Mouse (Mus musculus): ENCODE data around the gene Gm20388.

Gene Gm20388

DNA sequence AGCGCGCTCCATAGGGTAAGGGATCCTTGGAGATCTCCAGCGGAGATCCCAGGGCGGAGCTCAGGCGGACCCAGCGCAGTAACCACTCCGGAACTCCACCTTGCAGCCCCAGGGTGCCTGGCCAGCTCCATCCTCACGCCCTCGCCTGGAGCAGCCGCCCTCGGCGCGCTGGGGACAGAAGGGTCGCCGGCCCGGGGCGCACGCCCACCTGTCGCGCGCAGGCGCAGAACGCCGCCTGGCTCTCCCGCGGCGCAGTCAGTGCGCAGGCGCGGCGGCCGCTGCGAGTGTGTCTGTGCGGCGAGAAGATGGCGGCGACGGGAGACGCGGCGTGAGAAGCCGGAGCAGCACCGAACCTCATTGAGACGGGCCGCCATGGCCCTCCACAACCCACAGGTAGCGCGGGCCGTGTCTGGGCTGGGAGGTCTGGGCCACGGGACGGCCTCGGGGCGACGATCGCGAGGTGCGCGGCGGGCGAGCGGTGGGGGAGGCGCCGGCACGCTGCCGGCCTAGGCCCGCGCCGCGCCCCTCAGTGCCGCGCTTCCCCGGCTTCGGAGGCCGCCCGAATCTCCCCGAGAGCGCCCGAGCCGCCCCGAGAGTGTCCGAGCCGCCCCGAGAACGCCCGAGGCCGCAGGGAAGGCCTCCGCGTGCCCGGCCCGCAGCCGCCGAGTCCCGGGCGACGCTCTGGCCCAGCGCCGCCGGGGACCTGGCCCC is at the start of gene Gm20388:
TSS of gene Gm20388 (plus strand) at position 295 of the 711 bp plus-strand sequence.
- DNase-seq: peak; percentile 92

DNA sequence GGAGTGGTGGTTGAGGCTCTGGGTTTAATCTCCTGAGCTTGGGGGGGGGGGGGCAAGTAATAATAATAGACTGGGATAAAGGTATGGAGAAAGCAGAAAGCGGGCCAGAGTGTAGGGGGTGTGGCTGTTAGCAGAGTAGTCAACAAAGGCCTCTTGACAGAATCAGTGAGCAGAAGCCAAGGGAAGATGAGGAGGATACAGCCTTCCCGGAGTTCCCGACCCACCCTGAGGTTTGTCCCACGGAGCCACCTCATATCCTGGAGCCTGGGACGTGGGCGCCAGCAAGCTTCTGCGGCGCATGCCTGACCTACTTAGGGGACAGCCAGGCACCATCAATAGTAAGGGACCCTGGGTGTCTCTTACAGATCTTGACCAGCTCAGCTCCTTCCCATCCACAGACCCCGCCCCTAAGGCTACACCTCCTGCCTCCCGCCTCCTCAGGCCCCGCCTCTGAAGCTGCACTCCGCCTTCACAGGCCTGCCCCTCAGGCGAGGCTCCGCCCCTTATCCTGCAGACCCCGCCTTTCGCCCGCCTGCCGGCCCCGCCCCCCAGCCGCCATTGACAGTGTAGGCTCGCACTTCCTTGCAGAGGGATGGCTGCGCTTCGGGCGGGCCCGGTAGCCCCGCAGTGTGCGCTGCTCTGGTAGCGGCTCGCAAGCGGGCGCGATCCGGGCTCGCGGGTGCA is 48.8 kb upstream of the Gm20388 start, which contains the start of gene Klhl36:
TSS of gene Klhl36 (plus strand) at position 561 of the 684 bp plus-strand sequence.
- peak; percentile 97 for DNase-seq

DNA sequence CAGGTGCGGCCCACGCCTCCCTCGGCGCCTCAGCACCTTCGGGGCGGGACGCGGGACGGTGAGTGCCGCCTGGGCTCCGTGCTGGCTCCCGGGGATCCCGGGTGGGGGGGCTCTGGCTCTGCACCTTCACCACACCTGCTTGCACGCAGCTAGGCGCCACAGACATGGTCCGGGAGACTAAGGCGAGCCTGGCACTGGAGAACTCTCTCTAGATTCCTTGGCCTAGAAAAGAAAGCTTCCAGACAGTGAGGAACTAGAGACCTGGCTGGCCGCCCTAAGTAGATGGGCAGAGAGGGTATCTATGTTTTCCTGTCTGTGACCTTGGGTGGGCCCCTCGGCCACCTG is 48.3 kb upstream of the Gm20388 start:
- DNase-seq: no peak

DNA sequence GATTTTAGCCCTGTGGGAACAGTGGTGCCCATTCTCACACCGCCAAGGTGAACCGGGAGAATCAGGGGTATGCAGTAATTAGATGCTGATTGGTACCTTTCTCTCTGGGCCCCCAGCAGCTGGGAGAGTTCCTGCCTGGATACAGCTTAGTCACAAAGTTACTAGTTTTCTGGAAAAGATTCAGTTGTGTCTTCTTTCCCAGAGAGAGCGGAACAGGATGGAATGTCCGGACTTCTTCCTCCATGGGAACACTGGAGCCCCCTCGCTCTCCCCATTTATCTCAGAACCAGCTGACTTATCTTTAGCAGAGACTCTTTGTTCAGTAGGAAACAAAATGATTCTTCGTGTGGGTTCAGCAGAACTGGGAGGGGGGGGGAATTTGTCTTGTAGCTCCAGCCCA is 47.9 kb upstream of the Gm20388 start:
- DNase-seq: no peak

DNA sequence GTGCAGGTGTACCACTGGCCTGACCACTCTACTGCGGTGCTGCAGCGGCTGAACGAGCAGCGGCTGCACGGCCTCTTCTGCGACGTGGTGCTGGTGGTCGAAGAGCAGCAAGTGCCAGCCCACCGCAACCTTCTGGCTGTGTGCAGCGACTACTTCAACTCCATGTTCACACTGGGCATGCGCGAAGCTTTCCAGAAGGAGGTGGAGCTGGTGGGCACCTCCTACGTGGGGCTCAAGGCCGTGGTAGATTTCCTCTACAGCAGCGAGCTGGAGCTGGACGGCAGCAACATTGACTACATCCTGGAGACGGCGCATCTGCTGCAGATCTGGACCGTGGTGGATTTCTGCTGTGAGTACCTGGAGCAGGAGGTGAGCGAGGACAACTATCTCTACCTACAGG is 41.0 kb upstream of the Gm20388 start:
- no peak for DNase-seq

DNA sequence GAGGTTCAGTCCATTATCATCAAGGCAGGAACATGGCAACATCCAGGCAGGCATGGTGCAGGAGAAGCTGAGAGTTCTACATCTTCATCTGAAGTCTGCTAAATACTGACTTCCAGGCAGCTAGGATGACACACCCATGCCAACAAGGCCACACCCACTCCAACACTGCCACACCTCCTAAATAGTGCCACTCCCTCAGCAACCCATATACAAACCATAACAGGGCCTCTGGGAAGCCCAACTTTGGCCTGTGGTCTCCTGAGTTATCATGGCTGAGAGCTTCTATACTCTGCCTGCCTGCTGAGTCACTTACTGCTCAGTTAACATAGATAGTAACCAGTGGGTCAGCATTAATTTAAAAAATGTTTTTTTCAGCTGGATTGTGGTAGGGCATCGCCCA is 37.5 kb upstream of the Gm20388 start:
- no peak for DNase-seq

DNA sequence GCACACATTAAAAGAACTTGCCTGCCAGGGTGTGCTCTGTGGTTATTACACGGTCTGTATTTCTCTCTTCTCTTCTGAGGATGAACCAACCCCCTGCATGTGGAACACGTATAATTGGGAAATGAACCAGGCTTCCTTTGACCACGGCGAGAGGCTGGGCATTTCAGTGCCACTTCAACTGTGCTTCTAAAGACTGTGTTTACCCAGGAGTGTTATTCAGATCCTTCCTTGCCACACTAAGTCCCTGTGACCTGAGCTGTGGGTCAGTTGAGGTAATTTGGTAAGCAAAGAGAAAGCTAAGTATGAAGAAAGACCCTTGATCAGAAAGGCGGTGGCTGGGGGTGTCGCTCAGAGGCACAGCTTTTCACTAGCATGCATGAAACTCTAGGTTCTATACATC is 29.3 kb upstream of the Gm20388 start:
- no peak for DNase-seq

DNA sequence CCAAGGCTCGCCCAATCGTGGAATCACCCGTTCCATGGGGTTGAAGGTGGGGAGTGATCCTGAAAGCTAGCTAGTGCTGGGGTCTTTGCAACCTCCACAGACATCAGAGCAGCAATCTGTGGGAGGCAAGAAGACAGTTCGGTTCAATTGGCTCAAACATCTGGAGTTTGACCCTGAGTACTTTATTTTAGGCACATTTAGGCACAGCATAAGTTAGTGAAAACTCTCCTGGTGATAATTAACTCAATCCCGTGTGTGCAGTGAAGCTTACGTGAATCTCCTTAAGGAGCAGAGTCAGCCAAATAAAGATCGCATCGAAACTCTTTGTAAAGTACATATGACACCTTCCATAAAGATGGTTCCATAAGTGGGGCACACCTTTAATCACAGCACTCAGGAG is 28.7 kb upstream of the Gm20388 start:
- no peak for DNase-seq

DNA sequence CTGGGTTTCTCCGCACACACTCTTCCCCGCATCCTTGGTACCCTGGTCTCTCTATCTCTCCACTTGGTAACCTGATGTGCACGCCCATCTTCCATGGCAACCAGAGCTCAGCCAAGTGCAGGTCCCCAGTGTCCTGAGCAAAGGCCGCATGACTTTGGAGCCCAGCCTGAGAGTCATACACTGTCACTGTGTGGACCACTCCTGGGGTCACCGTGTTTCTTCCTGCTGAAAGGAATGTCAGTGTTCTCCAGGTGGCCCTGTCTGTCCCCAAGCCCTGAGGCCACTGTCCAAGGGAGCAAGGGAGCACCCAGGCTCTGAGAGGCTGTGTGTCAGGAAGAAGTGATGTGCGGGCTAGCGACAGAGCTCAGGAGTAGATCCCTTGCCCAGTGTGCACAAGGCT is 27.4 kb upstream of the Gm20388 start:
- DNase-seq: no peak

DNA sequence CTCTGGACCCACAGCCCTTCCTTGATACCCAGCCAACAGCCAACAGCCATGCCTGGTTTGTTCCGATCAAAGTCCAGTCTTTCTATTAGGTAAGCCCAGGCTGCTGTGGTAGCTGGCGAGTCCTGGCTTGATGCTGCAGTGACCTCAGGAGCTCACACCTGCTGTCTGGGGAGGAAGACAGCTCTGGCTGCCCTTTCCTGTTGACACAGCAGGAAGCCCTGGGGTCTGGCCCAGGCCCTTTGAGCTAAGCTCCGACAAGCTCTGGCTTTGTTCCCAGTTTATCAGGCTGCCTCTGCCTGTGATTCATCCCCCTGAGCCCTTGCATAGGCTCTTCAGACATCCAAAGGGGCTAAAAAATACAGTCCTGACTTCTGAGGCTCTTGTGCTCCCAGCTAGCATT is 25.0 kb upstream of the Gm20388 start:
- DNase-seq: peak; percentile 34

DNA sequence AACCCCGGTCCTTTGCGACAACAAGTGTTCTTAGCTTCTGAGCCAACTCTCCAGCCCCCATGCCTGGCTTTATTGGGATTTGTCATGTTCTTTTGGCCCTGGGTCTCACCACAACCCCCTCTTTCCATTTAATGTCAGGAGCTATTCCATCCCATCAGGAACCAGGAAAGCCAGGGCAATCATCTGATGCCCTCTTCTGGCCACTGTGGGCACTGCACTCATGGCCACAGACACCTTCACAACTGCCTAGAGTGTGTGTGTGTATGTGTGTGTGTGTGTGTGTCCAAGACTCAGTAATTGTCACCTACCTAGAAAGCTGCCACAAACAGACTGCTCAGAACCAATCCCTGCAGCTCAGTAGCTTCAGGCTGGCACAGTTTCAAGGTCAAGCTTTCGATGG is 23.5 kb upstream of the Gm20388 start:
- no peak for DNase-seq

DNA sequence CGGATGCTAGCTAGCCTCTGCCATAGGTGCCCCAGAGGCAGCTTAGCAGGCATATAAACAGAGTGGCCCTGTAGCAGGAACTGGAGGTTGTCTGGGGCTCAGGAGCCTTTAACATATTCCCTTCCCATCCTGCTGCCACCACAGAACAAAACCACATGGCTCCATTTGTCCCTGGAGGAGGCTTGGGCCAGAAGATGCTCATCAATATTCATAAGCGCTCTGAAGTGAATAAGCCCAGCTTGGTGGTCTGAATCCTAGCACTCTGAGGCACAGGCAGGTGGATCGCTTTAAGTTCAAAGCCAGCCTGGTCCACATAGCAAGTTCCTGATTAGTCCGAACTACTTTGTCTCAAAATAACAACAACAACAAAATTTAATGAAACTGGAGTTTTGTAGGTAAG is 22.6 kb upstream of the Gm20388 start:
- DNase-seq: no peak

DNA sequence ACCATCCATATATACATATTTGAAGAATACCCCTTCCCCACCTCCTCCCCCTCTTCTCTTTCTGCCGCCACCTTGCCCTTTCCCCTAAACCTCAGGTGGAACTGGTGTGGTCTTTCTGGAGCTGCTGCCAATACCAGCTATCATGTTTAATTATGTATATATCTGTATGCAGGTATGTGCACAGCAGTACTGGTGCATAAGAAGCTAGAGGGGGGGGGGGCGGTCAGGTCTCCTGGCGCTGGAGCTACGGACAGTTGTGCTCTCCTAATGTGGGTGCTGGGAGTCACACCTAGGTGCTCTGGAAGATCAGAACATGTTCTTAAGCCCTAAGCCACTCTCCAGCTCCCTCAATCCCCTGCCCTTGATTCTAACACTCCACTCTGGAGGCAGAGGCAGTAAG is 13.6 kb upstream of the Gm20388 start:
- DNase-seq: no peak

DNA sequence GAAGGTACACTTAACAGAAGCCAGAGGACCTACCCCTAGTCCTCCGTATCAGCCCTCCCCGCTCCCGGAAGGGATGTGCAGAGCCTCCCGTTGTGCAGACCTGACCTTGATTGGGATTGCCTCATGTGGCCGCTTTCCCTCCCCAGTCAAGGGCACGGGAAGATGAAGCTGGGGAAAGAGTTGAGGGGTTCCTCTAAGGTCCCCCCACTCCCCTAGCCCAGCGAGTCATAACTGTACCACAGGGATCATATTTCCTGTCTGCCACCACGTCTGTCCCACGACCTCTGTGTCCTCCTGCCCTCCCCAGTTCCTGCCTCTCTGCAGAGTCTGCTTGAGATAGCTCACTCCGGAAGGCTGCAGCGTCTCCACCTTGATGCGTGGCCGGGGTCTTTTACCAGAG is 12.7 kb upstream of the Gm20388 start:
- no peak for DNase-seq

DNA sequence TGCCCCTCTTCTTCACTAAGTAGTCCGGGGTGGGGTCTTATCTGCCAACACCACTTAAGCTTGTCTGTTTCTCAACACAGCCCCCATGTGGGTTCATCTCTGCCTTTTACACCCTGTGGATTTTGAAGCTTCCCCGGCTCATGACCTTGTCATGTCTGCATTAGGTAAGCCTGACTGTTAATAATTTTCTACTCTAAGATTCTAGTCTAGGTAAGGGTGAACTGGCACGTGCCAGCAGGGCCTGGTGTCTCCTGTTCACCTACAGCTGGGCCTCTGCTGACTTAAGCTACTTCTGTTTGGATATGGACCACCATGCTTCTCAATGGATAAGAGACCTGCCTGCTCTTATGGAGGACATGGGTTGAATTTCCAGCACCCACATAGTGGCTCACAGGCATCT is 9.3 kb upstream of the Gm20388 start:
- no peak for DNase-seq

DNA sequence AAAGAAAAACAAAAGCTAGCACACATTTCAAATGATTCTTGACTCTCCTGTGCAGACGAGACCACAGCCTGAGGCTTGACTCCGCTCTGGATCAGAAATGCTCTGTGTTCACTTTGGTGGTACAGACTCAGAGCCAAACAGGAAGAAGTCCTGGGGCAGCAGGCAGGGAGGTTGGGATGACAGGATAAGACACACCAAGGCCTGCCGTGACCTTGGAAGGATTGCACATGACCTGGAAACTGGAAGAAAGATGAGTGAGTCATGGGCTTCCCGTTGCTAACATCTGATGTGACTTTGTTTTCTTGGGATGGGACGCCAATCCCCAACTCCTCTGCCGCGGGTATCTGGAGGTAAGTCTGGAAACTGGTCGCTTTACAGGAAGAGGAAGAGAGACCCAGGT is 8.7 kb upstream of the Gm20388 start:
- DNase-seq: no peak

DNA sequence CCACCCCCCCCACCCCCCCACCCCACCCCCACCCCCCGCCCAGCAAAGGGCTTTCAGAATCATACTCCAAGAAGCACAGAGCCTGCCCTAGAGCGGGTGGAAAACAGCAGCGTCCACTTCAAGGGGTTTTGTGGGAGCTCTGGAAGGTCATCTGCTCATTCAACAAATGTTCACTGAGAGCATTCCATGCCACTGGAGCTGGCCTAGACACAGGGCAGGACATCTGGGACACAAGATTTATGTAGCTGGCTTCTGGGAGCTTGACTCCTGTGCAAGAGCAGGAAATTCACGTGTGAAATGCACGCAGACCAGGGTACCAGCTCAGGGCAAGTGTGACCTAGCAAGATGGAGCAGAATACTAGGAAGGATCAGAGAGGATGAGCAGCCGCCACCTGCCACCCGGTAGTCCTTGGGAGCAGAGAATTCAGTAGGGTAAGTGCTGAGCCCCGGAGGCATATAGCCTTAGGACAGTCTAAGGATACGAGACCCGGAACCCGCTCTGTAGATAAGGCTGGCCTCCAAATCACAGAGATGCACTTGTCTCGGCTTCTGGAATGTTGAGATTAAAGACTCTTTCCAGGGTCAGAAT is 6.2 kb upstream of the Gm20388 start:
- no peak for DNase-seq

DNA sequence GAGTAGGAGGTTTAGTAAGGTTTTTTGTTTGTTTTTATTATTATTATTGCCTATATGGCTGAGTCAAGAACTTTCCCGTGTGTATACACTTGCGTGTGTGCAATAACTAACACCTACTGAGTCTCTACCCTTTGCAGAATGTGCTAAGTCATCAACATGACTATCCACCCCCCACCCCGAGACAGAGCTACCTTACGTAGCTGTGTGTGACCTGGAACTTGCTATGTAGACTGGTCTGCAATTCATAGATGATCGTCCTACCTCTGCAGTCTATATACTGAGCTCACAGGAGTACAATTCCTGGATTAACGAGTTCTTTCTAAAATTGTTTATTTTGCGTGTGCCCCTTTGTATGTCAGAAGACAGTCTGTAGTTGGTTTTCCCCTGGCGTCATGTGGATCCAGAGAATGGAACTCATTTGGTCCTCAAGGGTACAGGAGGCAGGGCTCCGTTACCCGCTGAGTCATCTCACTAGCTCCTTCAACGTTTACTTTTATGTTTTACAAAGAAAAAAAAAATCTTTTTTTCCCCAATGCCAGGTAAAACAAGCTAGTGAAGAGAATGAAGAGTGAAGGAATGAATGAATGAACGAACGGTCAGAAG is 596 bp upstream of the Gm20388 start, which contains the start of gene Usp10:
TSS of gene Usp10 (plus strand) at position 417 of the 603 bp plus-strand sequence.
- DNase-seq: no peak

DNA sequence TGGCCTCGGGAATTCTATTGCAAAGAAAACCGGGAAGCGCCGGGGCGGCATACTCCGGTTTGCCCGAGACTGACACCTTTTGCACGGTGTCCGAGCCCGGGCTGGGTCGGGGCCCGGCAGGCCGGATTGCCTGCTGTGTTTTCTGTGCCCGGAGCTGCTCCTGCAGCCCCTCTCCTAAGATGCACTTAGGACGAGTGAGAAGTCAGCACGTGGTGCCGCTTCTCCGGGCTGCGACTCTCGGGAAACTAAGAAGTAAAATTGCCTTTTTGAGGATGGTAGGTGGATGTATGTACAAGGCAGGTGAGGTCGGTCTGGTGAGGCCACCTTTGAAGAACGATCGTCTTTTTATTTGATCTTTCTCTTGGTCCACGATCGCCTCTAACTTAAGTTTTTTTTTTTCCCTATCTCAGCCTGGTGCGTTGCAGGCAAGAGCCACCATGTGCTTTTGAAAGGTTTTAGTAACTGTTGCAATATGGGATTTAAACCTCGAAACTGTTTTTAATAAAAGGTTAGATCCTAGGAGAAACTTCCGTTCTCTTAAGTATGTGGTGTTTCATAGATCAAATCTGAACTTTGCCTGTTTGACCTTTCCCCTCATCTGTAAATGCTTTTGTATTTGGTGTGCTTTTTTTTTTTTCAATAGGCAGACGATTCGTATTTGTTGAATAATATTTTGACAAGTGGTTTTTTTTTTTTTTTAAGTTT is 769 bp downstream of the Gm20388 start:
- DNase-seq: no peak

DNA sequence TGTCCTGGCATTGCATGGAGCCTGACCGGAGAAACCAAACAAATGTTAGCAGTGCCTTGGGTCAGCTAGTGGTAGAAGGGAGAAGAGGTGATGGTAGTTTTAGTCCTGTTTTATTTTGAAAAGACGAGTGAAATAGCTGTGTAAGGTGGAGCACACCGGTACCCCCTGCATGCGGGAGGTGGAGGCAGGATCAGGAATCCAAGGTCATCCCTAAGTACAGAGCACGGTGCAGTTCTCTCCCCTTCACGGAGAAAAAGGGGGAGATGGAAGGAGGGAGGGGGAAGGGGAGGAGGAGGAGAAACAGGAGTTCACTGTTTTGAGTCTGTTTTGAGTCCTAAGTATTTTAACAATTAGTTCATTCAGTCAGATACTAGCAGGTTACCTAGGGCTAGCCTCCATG is 2.0 kb downstream of the Gm20388 start:
- DNase-seq: no peak

DNA sequence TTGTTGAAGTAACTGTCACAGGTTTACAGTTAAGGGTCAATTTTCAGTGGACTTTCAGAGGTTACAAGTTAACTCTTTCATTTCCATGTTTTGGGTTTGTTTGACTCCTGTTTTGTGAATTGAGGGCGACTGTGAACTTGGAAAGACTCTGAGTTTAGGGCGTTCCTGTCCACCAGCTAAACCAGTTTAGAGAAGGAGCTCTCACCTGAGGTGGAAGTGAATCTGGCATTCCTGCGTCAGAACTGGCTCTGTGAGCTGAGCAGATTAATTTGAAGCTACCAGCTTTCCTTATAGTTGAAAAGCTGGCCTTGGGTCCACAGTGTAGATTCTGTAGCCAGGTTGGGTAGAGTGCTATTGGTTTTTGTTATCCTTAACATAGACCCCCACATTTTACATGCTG is 2.5 kb downstream of the Gm20388 start:
- no peak for DNase-seq

DNA sequence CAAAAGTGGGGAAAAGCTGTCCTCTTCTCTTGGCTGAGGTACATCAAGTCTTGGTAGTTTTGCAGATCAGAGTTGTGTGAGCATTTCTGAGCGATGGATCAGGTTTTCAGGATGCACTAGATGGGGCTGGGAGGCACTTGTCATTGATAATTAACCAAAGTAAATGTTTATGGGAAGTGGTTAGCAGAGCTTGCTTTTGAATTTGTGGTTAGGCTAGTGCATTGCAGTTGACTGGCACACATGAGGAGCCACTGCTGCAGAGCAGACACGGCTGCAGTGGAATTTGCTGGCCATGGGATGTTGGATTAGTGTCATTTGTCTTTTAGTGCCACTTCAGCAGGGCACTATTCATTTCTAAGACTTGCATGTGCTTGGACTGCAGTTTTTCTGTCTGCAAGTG is 3.5 kb downstream of the Gm20388 start:
- DNase-seq: no peak

DNA sequence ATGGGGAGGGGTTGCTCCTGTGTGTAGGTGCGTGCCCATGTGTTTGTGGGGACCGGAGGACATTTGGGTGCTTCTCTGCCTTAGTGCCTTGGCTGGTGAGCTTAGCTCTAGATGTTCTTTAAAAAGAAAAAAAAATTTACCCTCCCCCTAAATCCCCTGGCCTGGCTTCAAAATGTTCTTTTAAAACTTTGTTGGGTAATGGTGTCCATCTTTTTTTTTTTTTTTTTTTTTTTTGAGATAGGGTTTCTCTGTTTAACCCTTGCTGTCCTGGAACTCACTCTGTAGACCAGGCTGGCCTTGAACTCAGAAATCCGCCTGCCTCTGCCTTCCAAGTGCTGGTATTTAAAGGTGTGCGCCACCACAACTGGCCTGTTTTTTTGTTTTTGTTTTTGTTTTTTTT is 4.7 kb downstream of the Gm20388 start:
- DNase-seq: no peak
